Mouse (Mus musculus) liver, adult (tissue): ENCODE measurements around the gene Usp1.

Source experiments
- GATA4 ChIP-seq: IDR thresholded peaks from 2 replicates; pipeline ENCODE4 v1.6.1; 2014; ENCODE audit warnings: mild to moderate bottlenecking, low read length; ENCODE audit not compliant: insufficient replicate concordance

Gene Usp1

DNA sequence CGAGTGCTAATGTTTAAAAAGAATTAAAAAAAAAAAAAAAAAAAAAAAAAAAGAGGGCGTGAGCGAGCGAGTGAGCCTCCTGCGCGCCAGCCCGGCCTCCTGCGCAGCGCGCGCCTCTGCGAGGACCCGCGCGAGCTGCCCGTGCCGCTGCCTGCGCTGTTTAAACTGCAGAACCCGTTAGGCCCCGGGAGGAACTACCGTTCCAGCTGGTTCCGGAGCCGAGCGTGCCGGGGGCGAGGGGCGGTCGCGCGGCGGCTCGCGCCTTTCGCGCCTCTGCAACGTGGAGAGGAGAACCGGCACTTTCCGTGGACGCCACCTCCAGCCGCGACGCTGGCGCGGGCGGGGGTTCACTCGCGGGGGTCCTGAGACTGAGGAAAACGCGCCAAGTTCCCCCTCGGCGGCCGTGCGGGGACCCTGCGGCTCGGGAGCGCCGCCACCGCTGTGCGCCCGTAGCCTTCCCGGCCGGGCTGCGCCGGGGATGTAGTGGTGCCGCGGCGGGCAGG is at the start of gene Usp1:
TSS of gene Usp1 (plus strand) at position 243 of the 503 bp plus-strand sequence.
- no peak for TF ChIP-seq GATA4

DNA sequence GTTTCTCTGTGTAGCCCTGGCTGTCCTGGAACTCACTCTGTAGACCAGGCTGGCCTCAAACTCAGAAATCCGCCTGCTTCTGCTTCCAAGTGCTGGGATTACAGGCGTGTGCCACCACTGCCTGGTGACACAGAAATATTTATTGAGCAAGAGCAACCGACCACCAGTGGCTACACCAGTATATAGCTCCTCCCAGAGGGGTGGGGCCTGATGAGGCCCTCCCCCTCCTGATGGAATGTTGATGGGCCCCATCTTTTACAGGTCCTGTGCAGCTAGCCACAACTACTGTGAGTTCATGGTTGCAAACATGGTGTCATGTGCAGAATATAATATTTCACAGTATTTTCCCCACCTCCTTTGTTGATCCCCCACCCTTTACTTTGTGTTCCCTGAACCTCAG is 40.9 kb upstream of the Usp1 start:
- no peak for TF ChIP-seq GATA4

DNA sequence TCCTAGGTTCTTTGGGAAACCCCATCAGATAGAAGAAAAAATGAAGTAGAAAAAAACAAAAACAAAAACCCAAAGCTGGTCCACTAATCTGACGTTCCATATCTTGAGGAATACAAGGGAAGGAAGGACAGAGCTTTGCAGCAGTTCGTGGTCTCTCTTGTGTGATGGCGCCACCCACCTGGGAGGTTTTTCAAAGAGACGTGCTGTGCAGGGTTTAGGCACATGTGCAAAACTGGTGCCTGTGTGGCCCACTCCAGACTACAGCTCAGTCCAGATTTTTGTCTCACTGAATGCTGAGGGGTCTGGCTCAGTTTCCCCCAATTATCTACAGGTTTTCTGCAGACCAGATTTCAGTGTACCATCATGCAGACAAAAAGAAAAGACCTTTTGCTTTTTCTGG is 37.2 kb upstream of the Usp1 start:
- TF ChIP-seq GATA4, result no peak

DNA sequence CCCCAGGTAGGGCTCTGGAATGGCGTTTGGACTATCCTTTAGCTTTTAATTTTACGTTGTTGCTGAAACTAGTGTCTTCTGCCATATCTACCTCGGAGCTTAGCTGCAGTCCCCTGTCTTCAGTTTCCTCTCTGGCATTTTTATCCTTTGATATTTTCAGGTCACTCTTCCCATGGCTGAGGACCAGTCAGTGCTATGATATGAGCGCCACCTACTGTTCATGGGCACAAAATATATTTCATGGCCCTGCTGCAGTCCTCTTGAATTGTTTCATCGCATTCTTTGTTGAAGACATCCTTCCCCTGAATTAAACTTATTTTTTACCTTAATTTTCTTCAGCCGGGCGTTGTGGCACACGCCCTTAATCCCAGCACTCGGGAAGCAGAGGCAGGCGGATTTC is 36.5 kb upstream of the Usp1 start:
- TF ChIP-seq GATA4, result no peak

DNA sequence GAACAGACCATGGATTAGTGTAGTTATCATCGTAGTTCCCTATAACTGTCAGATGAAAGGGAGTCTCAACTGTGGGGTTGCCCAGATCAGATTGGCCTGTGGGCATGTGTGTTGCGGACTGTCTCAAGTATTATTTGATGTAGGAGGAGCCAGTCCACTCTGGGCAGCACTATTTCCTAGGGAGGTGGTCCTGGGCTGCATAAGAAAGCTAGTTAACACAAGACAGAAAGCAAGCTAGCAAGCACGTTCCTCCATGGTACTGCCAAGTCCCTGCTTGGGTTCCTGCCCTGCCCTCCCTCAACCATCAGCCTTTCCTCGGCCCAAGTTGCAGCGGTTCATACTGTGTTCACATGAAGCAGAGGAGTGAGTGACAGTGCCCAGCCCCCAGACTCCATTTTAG is 13.4 kb upstream of the Usp1 start:
- TF ChIP-seq GATA4, result no peak

DNA sequence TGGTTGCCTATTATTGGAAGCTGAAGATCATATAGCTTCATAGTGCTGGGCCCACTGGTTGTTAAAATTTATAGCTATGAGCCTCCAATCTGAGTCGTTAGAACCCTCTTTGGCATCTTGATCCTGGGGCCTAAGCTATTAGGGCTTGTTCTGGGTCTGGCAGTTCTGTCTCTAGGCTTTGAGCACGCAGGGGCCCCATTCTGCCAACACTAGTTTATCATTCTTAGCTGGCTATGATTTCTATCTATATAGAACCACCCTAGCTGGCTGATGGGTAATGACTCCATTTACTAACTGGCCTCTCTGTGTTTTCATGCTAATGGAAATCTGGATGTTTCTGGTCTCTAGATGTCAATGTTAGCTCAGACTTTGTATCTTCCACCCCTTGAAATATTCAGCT is 5.9 kb upstream of the Usp1 start:
- no peak for TF ChIP-seq GATA4

DNA sequence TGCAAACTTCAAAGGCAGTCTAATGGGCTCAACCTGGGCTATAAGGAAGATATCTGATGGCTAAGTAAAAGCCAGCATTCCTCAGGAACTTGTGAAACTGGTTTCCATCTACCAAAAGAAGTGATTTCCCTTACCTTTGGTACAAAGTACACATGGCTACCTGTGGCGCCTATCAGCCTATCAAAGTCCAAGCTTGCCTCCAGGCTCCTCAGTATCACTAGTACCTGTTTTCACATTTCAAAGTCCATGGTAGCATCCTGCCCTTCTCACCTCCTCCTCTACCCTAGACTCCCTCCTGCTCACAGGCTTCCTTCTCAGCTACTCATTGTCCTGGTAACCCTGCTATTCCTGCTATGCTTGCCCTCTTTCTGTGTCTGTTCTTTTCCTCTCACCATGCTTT is 5.4 kb upstream of the Usp1 start:
- no peak for TF ChIP-seq GATA4

DNA sequence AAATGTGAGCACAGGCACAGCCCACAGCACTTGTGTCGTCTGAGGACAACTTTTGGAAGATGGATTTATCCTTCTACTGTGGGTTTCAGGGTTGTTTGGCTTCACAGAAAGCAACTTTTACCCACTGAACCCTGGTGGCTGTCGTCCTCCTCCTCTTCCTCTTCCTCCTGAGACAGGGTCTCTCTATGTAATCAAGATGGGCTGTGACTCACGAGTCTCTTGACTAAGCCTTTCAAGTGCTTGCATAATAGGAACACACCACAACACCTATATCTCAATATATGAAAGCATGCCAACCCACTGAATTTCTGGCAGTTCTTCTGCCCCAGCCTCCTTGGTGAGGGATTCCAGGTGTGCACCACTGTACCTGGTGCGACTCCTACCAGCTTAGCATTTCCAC is 2.7 kb upstream of the Usp1 start:
- TF ChIP-seq GATA4, result no peak

DNA sequence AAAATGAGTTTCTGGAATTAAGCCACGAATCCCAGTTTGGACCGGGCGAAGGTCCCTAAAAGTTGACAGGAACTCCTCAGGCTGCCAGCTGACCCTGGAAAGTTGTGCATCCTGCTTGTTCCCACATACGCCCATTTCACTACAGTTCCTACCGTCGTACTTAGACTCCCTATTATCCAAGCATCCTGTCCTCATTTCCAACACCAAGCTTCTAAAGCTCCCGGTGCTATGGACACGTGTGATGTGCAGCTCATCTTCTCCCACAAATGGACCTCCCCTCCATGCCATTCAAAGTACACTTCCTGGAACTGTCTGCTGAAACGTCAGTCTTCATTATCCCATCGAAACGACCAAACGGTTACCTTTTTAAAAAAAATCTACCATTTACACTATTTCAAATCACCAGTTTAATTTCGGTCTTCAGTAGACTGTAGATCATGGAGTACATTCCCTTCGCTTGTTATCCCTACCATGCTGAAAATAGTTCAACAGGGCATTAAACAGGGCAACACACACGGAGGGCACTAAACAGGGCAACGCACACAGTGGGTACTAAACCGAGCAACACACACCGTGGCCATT is 1.5 kb upstream of the Usp1 start:
- TF ChIP-seq GATA4, result no peak

DNA sequence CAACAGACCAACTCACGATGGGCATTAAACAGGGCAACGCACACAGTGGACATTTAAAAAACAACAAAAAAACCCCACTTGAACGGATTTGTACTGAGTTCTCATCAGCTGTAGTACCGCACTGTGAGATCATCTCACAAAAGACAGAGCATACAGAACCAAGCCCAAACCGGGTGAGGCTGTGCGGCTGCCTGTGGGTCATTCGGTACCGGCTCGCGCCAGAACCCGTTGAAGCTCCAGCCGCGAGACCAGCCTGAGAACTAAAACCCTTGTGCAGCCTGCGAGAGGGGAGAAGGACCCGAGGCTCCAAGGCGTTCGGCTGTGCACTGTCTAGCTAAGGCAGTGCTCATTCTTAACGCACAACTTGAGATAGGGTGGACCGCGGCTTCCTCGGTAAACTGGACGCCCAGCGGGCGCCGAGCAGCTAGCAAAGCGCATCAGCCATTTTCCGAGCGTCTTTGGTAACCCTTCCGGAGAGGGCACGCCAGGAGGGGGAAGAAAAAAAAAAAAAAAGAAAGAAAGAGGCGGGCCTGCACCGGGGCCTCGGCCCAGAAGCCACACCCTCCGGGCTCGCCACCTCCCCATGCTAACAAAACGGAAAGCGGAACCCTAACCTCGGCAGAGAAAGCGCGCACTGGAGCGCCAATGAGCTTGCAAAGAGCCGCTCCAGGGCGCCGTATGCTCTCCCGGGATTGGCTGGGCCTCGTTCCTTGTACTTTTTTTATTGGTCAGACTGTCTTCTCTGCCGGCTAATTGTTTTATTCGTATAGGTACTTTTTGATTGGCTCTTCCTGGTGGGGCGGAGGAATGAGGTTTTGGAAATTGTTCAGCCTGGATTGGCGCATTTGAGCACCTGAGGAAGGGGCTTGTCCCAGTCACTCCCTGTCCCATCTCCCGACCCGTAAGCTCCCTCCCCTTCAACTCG is 705 bp upstream of the Usp1 start:
- TF ChIP-seq GATA4, result no peak

DNA sequence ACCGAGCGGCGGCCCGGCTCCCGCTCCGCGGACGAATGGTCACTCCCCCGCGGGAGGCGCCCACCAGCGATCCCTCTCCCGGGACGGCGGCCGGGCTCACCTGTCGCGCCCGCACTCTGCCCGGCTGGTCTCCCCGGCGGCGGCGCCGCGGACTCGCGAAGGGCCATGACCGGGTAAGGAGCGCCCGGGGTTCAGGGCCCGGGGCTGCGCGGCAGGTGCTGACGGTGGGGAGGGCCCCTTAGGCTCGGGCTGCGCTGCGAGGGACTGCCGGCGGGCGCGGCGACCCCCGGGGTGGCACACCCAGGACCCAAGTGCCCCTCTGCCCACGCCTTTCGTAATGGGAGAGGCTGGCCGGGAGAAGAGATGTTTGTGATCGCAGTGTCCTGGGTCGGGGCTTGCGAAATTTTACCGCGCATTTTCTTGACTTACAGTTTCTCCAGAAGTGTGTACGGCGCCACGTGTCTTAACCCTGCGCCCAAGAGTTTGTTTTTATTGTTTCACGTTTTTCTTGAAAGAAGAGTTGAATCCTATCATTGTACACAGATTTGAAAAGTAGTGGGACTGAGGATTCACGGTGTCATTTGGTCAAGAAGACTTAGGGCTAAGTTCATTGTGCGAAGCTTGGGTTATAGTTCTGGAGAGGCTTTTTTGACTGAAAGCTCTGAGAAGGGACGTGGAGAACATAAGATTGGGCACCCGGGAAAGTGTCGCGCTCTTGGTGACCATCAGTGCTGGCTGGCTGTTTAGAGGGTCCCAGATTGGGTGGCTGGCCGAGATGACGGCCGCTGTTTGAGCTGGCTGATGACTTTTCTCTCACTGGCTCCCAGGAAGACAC is 678 bp downstream of the Usp1 start:
- no peak for TF ChIP-seq GATA4

DNA sequence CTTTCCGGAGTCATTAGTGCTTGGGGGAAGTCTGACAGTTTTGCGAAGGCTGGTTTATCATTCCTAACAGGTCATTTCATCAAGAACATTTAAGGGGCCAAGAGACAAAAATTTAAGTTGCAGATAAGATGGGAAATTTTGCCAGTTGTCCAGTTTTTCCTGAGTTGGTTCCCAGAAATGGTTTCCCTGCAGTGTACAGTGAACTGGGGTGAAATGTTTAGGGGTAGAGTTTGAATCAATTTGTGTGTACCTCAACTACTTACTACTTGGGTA is 1.2 kb downstream of the Usp1 start:
- TF ChIP-seq GATA4, result no peak

DNA sequence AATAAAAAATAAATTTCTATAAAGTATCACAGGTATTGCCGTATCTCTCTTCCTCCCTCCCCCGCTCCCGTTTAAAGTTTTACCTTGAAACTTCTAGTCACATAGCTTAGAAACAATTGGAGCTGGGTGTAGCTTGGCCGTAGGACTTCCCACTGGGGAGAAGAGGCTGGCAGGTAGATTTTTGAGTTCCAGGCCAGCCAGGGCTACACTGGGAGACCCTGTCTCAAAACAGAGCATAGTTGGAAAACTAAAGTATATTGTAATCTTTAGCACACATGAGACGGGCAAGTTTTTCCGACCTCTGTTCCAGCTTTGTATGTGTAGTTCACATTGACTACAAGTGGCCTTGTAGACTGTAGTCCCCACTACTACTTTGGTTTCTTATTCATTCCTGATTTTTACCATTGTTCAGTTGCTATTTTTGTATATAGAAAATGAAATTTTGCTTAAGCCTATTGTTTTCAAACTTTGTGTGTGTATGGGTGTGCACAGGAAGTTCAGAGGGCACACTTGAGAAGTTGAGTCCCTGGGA is 1.7 kb downstream of the Usp1 start:
- TF ChIP-seq GATA4, result no peak

DNA sequence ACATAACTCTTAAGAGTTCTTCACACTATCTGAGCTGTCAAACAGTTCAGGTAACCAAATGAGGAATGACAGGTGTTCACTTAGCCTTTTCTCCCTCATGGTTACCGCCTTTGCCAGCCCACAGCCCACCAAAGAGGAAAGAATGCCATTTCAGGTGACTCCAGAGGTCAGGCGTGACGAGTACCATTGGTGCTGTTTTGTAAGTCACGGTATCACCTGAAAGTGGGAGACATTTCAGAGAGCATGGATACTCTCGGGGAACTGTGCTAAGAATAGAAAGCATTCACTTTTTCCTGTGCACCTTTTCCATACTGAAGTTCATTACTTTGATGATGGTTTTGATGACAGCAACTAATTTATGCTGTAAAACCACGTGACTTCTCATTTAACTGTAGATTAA is 12.4 kb downstream of the Usp1 start:
- no peak for TF ChIP-seq GATA4

DNA sequence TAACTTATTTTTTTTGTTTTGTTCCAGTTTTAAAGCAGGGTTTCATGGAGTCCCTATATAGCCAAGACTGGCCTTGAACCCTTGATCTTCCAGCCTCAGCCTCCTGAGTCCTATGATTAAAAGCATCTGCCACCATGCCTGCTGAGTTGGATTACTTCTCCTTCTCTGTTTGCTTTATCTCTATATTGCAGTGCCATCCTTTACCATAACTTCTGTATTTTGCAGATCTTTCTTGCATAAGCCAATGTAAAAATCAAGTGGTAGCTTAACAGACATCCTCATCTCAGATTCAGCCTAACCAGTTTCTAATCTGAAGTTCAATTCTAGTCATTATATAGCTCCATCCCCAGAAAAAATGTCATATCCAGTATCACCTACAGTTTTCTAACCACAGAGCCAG is 27.0 kb downstream of the Usp1 start:
- TF ChIP-seq GATA4, result no peak

DNA sequence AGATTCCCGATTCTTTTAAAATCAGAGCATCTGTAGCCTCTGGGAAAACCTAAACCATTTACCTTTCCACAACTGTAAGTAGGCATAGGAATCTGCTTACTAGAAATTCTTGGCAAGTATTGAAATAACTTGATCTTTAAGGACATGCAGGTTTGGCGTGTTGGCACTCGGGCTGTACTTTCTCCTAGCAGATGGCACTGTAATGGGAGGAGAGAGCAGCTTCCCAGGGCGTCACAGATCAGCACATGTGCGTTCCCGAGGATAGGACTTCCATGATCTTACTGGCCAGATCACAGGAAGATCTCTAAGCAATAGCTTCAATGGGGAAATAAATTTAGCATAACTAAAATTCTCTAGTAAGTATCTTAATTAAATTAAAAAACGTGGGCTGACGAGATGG is 32.4 kb downstream of the Usp1 start:
- no peak for TF ChIP-seq GATA4

DNA sequence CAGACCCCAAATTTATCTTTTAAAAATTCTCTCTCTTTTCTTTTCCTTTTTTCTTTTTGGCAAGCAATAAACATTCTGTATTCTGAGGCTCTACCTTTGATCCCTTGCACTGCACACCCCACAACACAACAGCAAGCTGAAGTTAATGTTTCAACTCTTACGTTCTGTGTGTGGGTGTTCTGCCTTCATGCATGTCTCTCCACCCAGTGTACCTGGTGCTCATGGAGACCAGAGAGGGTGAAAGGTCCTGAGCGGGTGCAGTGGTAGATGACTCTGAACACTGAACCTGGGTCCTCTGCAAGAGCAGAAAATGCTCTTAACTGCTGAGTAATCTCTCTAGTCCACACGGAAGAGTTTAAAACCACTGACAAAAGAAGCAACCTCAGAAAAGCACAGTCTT is 36.6 kb downstream of the Usp1 start:
- TF ChIP-seq GATA4, result no peak
